Mouse (Mus musculus) thymus, postnatal 0 days (tissue): Measurements from ENCODE around the gene Ano3. TPM values are rescaled to one million over a fixed set of nuclear protein-coding genes. Genes with fewer than 3 reads are reported as not detected.

Source experiments
- DNase-seq: peaks from one replicate; pipeline ENCODE4 v3.0.0-alpha.2; 2015; ENCODE audit warnings: low spot score
- polyA plus RNA-seq: library from polyadenylated mRNA; unstranded; fragments of >200 nt; fragmentation: Nextera tagmentation; extraction: Ambion mirVana; gene quantifications from 2 replicates; pipeline ENCODE4 v1.2.1, GENCODE M21; 2015

The Ano3 gene
- polyA plus RNA-seq, 1 experiment from 2014 or later, result 0.03 TPM

DNA sequence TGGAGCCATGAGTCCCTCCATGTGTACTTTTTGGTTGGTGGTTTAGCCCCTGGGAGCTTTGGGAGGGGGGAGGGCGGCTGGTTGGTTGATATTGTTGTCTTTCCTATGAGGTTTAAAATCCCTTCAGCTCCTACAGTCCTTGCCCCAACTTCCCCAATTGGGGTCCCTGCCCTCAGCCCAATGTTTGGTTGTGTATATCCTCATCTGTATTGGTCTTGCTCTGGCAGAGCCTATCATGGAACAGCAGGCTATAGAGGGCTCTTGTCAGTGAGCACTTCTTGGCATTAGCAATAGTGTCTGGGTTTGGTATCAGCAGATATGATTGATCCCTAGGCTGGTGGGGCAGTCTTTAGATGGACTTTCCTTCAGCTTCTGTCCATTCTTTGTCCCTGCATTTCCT, 135.8 kb downstream of the Ano3 start:
- DNase-seq, result no peak

DNA sequence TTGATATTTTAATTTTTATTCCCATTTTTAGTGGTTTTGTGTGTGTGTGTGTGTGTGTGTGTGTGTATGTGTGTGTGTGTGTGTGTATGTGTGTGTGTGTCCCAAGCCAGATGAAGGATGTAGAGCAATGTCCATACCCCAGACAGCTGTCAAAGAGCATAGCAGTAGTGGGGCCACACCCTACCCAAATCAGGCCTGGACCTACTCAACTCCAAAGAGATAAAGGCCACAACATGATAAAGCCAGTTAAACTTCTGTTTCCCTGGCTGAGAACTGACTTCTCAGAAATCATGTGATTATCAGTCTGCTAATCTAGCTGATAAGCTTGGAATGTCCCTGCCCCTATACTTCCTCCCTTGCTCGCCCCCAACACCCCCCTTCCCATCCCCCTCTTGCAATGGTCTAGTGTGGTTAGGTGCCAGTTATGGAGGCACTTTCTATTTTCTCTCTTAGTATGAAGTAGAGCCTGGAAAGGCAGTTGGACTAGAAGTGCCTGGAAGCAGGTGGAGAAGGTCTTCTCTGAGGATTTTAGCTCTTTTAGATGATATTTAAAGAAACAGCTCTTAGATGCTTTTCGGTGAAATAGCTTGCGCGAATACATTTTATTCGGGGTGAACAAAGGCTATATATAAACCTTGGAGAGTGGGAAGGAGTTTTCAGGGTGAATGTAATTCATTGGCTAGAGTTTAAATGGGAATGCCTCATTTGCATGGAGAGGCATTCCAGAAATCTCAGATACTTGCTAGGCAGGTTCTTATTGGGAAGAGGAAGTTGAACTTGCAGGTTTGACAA, 144.2 kb downstream of the Ano3 start:
- no peak for DNase-seq

GRCm38 (mm10) chr2:110795928-110796327, 154.8 kb downstream of the Ano3 start:
- no peak for DNase-seq

- no peak for DNase-seq
These were observed 155.3 kb downstream of the Ano3 start for GRCm38 (mm10) chr2:110795433-110795832.

GRCm38 (mm10) chr2:110787396-110787795, 163.3 kb downstream of the Ano3 start:
- DNase-seq, result no peak

DNA sequence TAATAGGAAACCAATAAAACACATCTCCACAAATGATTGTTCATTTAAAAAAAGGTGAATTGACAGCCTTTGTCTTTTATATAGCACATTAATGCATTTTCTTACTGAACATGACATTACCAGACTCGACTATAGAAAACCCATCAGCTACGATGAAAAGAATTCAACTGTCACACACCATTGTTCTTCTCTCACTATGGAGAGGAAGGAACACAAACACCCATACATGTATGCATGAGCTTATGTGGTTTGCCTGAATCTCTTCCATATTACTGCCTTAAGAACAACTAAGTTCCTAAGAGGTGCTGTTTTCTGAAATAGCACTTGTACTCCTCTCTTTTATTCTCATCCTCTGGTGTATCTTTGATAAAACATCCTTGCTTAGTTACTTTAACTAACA, 191.3 kb downstream of the Ano3 start:
- no peak for DNase-seq

DNA sequence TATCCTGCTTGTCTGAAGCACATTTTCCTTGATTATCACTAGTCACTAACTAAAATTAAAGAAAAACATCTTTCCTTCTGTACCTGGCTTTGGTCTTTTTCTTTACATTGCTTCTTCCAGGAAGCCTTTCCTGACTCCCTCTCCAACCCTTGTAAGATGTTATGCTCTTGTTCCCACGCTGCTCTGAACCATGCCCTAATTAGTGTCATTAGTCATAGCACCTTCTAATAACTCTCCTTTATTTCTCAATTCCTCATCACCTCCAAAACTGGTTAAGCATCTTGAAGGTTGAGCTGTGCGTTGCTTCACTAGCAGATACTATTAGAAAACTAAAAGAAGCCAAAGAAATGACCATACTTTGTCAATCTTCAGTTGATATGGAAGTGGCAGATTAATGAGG, 193.2 kb downstream of the Ano3 start:
- DNase-seq, result no peak

DNA sequence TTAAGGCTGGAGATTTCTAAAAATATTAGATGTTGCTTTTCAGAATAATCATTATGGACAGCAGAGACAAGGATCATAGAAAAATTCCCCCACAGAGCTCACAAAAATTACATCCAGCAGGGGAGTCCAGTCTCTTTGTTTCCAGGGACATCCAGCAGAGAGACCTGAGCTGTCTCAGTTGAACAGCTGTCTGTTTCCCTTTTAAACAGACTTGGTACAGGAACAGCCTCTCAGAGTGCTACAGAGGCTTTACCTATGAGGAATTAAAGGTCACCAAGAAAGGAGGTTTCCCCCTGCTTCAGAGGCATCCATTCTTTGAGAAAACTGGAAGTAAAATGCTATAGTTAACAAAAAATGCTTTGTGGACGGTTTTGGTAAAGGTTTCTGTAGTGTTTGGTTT, 210.2 kb downstream of the Ano3 start:
- DNase-seq, result no peak

- no peak for DNase-seq
These were observed 210.9 kb downstream of the Ano3 start for GRCm38 (mm10) chr2:110739781-110740180.

- DNase-seq, result no peak
These were observed 212.7 kb downstream of the Ano3 start for GRCm38 (mm10) chr2:110737981-110738380.

DNA sequence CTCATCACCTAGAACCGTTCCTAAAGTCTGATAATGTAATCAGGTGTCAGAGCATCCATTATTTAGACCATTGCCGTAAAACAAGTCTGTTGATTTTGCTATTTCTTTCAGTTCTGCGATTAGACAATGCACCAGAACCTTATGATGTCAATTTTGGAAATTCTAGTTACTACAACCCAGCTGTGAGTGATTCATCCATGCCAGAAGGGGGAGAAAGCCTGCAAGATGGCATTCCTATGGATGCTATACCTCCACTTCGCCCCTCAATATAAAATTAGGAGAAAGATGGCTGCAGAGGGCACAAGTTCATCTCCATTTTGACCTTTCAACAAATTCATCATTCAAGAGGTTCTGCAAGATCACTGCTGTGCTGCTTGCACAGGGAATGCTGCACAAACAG, 213.5 kb downstream of the Ano3 start:
- DNase-seq, result no peak

DNA sequence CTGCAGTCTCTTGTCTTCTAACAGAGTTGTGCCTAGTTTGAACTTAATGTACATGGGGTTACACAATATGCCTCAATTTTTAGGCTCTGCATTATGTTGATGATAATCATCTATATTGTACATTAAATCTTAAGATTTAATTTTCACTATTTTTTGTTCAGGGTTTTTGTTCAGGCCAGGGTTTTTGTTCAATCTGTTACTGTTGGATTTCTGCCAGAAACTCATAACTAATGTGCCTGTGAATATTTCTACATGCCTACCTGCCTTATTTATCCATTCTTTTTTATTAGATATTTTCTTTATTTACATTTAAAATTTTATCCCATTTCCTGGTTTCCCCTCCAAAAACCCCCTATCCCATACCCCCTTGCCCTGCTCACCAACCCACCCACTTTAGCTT, 224.6 kb downstream of the Ano3 start:
- no peak for DNase-seq

DNA sequence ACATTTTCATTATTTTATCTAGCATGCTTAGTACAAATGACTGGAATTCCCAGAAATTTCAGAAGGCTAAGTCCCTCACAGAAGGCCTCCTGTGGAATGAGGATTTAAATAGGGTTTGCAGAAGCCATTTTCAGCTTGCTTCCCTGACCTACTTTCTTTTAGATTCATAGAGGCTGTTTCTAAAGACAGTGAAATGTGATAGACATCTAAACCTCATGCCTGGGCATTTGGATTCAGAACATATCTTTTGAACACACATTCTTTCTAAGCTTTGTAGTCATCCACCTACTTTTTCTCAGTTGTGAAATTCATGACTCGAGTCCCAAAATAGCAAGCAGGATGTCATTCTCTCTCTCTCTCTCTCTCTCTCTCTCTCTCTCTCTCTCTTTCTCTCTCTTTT, 228.5 kb downstream of the Ano3 start:
- DNase-seq, result no peak

DNA sequence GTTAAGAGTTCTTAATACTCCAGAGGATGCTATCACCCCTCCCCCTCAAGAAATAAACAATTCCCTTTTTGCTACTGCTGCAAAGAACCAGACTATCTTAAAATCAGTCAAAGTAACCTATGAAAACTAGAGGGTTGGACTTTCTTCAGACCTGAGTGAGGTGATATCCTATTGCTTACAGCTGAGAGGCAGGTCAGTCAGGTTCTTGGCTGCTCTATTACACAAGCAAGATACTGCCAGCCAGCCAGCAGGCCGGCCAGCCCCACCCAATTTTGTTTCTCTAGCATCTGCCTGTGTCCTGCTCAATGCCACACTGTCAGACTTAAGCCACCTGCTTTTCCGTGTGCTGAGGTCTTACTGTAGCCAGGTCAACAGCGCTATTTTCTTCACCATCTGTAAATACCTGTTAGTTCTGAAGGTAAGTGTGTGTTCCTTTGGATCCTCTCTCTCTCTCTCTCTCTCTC, 229.4 kb downstream of the Ano3 start, which contains the start of gene Muc15:
Gene Muc15, plus strand, starts transcription at position 51 of the 464 bp plus-strand sequence.
- no peak for DNase-seq

GRCm38 (mm10) chr2:110719051-110719450, 231.7 kb downstream of the Ano3 start:
- no peak for DNase-seq

GRCm38 (mm10) chr2:110710055-110710720, 240.5 kb downstream of the Ano3 start:
- no peak for DNase-seq

DNA sequence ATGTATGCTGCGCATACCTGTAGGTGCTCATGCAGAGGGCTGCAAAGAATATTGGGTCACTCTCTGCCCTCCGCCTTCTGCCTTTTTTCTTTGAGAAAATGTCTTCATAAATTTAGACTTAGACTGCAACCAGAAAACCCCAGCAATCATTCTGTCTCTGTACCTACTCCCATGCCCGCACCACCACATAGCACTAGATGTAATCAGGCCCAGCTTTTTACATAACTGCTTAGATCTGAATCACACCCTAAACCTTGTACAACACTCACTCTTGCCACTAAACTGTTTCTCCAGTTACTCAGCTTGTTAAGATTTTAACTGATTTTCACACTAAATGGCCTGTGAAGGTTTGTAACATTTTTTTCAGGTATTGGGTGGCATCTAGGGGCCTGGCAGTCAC, 241.3 kb downstream of the Ano3 start:
- no peak for DNase-seq

GRCm38 (mm10) chr2:110671071-110671624, 279.6 kb downstream of the Ano3 start:
- no peak for DNase-seq

DNA sequence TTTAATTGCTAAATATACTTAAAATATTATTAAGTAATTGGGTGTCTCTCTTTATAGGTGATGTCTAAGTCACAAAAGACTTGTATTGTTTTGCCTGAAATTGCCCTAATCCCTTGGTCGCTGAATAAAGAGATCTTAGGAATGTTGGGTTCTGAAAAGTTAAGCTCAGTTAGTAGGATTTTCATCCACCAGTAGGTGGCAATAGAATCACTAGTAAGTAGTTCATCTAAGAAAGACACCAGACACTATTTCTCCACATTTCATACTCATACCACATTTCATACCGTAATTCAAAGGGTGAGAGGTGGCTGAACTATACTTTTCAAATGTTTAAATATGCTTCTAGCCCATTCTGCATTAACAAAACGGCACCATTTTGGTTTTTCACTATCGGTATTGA, 287.4 kb downstream of the Ano3 start:
- DNase-seq, result no peak

DNA sequence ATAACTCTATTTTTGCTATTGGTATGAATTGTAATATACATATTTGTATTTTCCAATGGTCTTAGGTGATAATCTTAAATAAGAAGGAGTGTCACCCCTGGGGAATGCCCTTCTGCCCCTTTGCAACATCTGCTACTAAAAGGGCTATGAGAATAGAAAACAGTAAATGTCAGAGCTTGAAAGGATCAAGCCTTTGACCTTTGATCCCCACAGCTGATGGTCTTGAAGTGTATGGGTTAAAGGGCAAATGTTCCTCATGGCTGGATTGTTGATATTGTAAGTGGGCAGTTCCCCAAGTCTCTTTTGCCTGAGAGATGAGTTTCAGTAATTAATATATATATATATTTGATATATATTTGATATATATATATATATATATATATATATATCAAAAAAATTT, 305.9 kb downstream of the Ano3 start:
- no peak for DNase-seq

- no peak for DNase-seq
These were observed 306.4 kb downstream of the Ano3 start for GRCm38 (mm10) chr2:110644358-110644757.
